Comparison of ENCODE assay signal across 24 mouse cellular contexts in the genomic region with DNA sequence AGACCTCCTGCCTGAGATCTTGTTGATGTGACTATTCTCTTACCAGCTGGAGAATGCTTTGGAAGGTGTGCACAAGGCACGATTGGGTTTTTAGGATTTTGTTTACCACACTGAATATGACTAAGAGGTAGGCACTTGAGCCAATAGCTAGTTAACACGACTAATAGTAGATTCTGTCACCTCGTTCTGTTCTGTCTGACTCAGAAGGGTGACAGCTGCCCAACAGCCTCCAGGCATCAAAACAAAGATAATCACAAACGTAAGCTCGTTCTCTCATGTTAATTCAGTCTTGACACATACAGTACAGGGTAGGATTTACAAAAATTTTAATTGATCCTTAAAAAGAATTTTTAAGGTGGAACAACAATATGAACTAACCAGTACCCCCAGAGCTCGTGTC. TPM values are rescaled to one million over a fixed set of nuclear protein-coding genes. Genes with fewer than 3 reads are reported as not detected.
"Had no signal": no experiment of that assay in that cellular context is flagged by ENCODE, and none has a peak within 500 bp of the region (broad histone marks: within the 10 kb centered on the region; RNA-seq: fewer than 3 reads in every experiment).

No protein-coding gene starts in this region.

- H3K27ac ChIP-seq: limb, embryonic 10.5 days; limb, embryonic 13.5 days; liver, embryonic 12.5 days; liver, embryonic 15.5 days; lung, embryonic 15.5 days; midbrain, embryonic 10.5 days; midbrain, embryonic 13.5 days; neural tube, embryonic 13.5 days; stomach, embryonic 15.5 days had no signal

- DNase-seq: kidney, adult 9 months; kidney, postnatal 14 days; kidney, postnatal 4 days; liver; lung, adult 18-20 months; lung, postnatal 10 days; lung, postnatal 36 days; retina, postnatal 1 day; right cerebral cortex, postnatal 25 days; spleen, adult 18-20 months; thymus, postnatal 36 days had no signal

- H3K4me2 ChIP-seq: limb, embryonic 13.5 days; liver, embryonic 12.5 days; liver, embryonic 15.5 days; lung, embryonic 15.5 days; midbrain, embryonic 13.5 days; neural tube, embryonic 13.5 days; stomach, embryonic 15.5 days had no signal

- H3K9ac ChIP-seq: limb, embryonic 13.5 days; liver, embryonic 12.5 days; liver, embryonic 15.5 days; lung, embryonic 15.5 days; midbrain, embryonic 13.5 days; neural tube, embryonic 13.5 days; stomach, embryonic 15.5 days had no signal

- H3K4me1 ChIP-seq: limb, embryonic 10.5 days; limb, embryonic 13.5 days; liver, embryonic 12.5 days; liver, embryonic 15.5 days; lung, embryonic 15.5 days; midbrain, embryonic 10.5 days; midbrain, embryonic 13.5 days; neural tube, embryonic 13.5 days; stomach, embryonic 15.5 days had no signal

- H3K9me3 ChIP-seq: limb, embryonic 10.5 days; limb, embryonic 13.5 days; liver, embryonic 12.5 days; liver, embryonic 15.5 days; lung, embryonic 15.5 days; midbrain, embryonic 10.5 days; midbrain, embryonic 13.5 days; neural tube, embryonic 13.5 days; stomach, embryonic 15.5 days had no signal

- H3K4me3 ChIP-seq: limb, embryonic 10.5 days; limb, embryonic 13.5 days; liver, embryonic 12.5 days; liver, embryonic 15.5 days; lung, embryonic 15.5 days; megakaryocyte, embryonic 14.5 days; midbrain, embryonic 10.5 days; midbrain, embryonic 13.5 days; myocyte; neural tube, embryonic 13.5 days; stomach, embryonic 15.5 days had no signal

- ATAC-seq: liver, embryonic 12.5 days; midbrain, embryonic 13.5 days; midbrain, embryonic 16.5 days had no signal

- H3K36me3 ChIP-seq: limb, embryonic 10.5 days; limb, embryonic 13.5 days; liver, embryonic 12.5 days; liver, embryonic 15.5 days; lung, embryonic 15.5 days; midbrain, embryonic 10.5 days; midbrain, embryonic 13.5 days; neural tube, embryonic 13.5 days; stomach, embryonic 15.5 days had no signal

- H3K27me3 ChIP-seq: limb, embryonic 13.5 days; liver, embryonic 15.5 days; lung, embryonic 15.5 days; midbrain, embryonic 13.5 days; neural tube, embryonic 13.5 days; stomach, embryonic 15.5 days had no signal

RNA-seq across cellular contexts. Expression of a gene that starts 18.7 kb away (rescaled TPM):
- total RNA-seq: left cerebral cortex, postnatal 25 days had no signal
